Mouse (Mus musculus): ENCODE measurements at regions not wholly inside any gene's neighbourhood (a gene's known extent, or its start where the extent isn't known, plus 50 kb on each side); places are given as distances from the start of the nearest gene placed in this dataset.

DNA sequence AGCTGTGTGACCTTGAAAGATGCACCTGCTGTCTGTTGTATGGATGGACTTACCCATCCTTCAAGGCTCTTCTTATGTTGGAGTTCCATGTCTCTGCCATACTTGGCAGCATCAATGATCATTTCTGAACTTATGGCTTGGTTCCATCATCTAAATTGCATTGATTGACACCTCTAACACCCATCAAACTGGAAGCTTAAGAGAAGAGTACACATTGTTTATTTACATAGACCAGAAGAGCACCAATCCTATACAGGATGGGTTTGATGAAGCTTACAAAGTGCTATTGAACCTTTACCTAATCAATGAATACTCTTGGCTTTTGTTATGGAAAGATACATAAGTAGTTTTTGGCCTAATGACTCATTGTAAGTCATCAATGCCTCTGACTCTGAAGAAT lies 248.8 kb downstream of the Fam49a start:
- DNase-seq (ENCODE audit: low spot score in 2 of 2), result no peak

GRCm38 (mm10) chr12:12509164-12509937 lies 247.4 kb downstream of the Fam49a start:
- DNase-seq (ENCODE audit: low spot score in 2 of 2), result peak in 1 of 2 experiments; percentile 17

DNA sequence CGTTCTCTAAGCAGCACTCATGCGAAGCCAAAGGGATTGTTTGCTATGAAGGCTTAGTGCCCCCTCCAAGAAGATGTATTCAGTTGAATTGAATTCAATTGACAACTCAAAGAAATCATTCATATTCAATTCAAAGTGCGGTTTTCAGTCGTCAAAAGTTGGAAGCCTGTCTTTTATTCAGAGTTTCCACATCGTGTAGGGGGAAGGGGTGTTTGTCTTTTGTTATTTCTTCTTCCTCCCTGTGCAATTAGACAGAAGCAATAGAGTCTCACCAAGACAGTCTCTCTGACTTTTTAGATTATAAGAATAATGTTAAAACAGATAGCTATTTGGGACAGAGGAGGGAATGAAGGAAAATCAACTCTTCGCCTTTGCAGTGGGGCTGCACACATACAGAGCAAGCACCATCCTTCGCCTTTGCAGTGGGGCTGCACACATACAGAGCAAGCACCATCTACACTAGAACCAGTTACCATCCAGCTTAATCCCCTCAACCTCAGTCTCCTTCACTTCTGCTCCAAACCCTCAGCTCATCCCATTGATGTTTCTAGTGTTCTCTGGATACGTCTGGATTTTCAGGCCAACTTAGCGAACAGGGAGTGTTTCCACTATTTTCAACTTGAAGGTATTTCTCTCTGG lies 246.7 kb downstream of the Fam49a start:
- no peak for DNase-seq (ENCODE audit: low spot score in 2 of 2)

GRCm38 (mm10) chr12:12506671-12507070 lies 244.7 kb downstream of the Fam49a start:
- DNase-seq (ENCODE audit: low spot score in 2 of 2), result no peak

GRCm38 (mm10) chr12:12505590-12505989 lies 243.7 kb downstream of the Fam49a start:
- no peak for DNase-seq (ENCODE audit: low spot score in 2 of 2)

DNA sequence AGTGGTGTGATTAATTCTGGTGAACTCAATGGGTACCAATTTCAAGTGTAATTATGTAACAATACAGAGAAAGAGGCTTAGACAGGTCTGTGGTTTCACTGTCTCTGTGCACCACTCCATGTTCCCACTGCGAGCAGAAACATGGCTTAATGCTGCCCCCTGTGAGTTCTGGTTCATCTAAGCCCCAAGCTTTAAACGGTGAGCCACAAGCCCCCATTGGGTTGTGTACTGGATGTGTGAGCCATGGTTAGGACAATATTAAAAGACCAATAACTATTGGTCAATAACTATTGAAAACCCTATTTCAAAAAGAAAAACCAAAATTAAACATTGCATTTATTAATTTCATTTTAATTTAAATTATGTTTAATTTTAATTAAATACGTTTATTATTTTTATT lies 238.0 kb downstream of the Fam49a start:
- DNase-seq (ENCODE audit: low spot score in 2 of 2), result no peak

DNA sequence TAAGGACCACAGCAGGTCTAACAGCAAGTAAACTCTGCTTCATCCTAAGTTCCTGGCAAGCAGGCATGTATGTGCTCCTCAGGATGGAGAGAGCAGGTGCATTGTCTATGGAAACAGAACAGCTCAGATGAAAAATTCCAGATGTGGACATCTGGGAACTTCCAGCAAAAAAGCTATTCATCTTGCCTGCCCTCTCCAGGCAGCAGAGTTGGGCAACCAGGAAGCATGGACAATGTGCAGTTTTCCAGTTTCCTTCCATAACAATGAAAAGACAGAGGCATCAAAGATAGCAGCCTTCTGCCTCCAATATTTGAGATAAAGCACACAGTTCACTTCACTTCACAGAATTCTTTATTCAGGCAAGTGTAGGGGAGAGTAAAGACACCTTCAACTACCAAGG lies 236.7 kb downstream of the Fam49a start:
- no peak for DNase-seq (ENCODE audit: low spot score in 2 of 2)

DNA sequence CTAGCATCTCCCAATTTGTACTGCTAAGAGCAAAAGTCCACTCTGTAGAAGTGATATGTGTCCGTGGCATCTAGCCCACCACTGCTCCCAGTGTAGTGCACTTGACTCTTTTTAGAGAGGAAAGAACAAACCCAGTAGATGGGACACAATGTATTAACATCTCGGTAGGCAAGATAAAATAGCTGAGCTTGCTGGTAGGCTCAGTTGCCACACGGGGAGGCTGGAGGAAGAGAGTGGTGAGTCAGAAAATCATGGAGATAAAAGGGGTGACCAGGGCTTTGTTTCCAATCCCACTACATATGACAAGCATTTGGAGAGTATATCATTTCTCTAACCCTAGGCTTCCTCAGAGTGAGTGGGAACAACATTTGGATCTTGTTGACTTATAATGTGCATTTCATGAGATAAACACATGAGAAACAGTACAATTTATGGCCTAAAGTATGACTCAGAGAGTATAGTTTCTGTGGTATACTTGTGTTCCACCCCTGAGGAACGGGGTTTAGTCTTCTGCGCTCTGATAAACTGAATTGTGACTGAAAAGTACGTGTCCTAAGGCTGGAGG lies 235.4 kb downstream of the Fam49a start:
- DNase-seq (ENCODE audit: low spot score in 2 of 2), result no peak

DNA sequence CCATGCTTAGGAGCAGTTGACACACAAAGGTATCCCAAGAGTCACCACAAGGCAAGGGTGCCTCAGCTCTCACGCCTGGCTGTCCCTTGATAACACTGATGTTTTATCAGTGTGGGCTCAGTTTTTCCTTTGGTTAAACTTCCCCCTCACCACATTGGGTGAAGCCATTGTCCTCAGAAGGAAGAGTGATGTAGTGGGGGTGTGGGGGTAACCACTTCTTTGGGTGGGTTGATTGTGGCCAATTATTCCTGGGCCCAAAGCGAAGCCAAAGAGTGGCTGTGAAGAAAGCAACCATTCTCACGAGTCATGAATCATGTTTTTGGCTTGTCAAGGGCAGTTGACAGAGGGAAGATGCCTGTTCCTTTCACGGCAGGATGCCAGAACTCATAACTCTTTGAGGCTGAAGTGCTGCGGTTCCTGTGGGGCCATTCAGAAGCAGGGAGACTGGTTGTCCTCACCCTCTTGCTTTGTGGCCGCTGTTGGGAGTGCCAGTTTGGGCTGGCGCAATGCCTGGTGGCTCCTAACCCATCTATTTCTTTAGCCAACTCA lies 234.7 kb downstream of the Fam49a start:
- DNase-seq (ENCODE audit: low spot score in 2 of 2), result peak in 1 of 2 experiments; percentile 64

- DNase-seq (ENCODE audit: low spot score in 2 of 2), result no peak
These were observed 228.2 kb downstream of the Fam49a start for GRCm38 (mm10) chr12:12490173-12490572.

- no peak for DNase-seq (ENCODE audit: low spot score in 2 of 2)
These were observed 226.2 kb downstream of the Fam49a start for GRCm38 (mm10) chr12:12488090-12488489.

- DNase-seq (ENCODE audit: low spot score in 2 of 2), result no peak
These were observed 224.9 kb downstream of the Fam49a start for GRCm38 (mm10) chr12:12486656-12487356.

DNA sequence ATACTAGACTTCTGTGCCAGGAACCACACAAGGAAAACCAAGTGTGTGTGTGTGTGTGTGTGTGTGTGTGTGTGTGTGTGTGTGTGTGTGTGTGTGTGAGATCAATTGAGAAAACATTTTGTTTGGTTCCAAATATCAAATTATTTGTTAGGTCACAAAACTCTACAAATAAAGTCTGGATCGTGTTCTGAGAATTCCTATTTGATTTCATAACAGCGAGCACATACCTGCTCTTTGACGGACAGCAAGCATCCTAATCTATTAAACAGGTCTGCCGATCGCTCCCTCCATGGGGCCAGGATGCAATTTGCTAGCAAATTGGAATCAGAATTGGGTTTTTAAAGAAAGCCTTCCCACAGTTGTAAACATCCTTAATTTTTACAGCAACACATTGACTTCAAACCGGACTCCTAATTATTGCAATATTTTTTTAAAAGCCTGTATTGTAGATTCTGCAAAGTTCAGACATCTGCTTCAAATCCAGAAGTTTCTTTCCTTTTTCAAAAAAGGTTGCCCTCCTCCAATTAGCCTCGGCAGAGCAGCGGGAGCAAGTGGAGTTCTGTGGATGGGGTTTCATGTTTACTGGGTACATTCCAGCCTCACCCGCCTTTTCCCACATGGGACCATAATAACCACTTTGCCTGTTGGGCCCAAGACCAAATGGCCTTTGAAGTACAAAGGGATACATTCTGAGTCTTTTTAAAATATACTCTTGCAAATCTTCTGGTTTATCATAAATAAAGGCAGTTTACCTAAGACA lies 223.2 kb downstream of the Fam49a start:
- no peak for DNase-seq (ENCODE audit: low spot score in 2 of 2)

DNA sequence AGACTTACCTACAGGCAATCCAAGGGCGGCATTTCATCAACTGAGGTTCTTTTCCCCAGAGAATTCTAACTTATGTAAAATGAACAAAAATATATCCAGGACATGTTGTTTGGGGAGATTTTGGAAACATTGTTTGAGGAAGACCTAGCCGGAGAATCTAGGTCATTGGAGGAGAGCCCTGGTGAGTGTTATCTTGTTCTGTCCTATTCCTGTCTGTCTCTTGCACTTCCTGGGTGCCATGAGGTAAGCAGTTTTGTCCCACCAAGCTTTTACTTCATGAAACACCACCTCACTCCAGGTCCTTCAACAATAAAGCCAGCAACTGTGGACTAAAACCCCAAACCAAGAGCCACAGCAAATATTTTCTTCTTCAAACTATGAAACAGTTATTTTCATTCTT lies 218.5 kb downstream of the Fam49a start:
- DNase-seq (ENCODE audit: low spot score in 2 of 2), result no peak

DNA sequence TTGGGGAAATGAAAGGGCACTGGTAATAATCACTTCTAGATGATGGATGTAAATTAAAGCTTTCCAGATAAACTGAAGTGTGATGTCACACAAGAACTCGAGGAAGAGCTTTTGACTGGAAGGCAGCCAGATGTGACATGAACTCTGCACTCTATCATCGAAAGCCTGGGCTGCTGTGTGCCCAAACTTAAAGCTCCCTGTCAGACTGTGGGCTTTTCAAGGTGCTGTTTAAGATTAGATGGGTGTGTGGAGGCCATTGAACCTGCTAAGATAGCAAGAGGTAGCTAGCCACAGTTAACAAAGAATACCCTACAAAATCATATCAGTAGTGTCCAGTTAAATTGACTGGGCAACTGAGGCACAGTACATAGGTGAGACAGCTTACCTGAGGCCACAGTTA lies 190.1 kb downstream of the Fam49a start:
- no peak for DNase-seq (ENCODE audit: low spot score in 2 of 2)

GRCm38 (mm10) chr12:12446768-12447167 lies 184.8 kb downstream of the Fam49a start:
- DNase-seq (ENCODE audit: low spot score in 2 of 2), result no peak

GRCm38 (mm10) chr12:12446281-12446680 lies 184.3 kb downstream of the Fam49a start:
- DNase-seq (ENCODE audit: low spot score in 2 of 2), result no peak

GRCm38 (mm10) chr12:12442872-12443271 lies 180.9 kb downstream of the Fam49a start:
- no peak for DNase-seq (ENCODE audit: low spot score in 2 of 2)

DNA sequence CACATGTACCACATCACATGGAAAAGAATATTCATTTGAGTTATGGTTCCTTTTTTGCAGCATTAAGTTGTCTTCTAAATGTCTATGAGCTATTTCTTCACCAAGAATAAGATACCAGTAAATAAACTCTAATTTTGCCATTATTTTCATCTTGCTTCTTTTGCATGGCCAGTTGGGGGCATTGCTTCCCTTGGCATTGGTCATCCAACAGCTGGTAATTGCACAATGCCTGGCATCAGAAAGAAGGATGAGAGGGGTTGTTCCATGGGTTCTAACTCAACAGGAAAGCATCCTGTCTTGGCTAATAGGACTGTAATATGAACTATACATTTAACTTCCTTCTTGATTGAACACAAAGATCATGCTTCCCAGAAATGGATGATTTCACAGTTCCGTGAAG lies 174.4 kb downstream of the Fam49a start:
- no peak for DNase-seq (ENCODE audit: low spot score in 2 of 2)

- DNase-seq (ENCODE audit: low spot score in 2 of 2), result no peak
These were observed 170.7 kb downstream of the Fam49a start for GRCm38 (mm10) chr12:12432597-12432996.

Data from urinary bladder, postnatal 4 days (tissue).